Mouse (Mus musculus) left cerebral cortex, adult 18-20 months (tissue): ENCODE data around the gene Ptbp1. TPM values are rescaled to one million over a fixed set of nuclear protein-coding genes. Genes with fewer than 3 reads are reported as not detected.
A peak's percentile ranks its signal among the peaks of the same experiment; 100 is the strongest.
"Not testable (repeated sequence)": the region's sequence is repeated elsewhere in the genome, so short reads cannot be mapped to it uniquely, and the experiment has no call there.

Source experiments
- DNase-seq, 2 experiments: peaks; one replicate each; pipeline ENCODE4 v3.0.0; 2021 to 2022; ENCODE audit warnings: low spot score in 2 of 2, mixed read lengths in 1 of 2
- total RNA-seq, 2 experiments: library from RNA; stranded (reverse); gene quantifications; 2 replicates each; pipeline ENCODE4 v1.2.3; 2021

Gene Ptbp1
- total RNA-seq, 2 experiments from 2014 or later: 54.3 to 62.5 TPM

DNA sequence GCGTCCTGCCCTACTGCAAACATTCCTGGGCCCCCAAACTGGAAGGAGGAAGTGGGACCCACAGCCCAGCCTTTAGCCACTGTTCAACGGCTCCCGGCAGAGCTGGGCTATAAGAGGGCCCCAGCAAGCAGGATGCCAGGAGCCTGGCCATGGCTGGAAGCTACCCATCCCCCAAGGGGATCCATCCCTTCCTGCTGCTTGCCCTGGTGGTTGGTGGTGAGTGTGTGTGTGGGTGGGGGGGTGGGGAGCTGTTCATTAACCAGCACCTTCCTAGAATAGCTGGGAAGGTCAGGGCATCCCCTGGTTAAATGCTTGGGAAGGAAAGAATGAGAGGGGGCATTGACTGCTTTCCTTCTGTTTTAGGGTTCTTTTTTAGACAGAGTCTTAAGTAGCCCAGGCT is 25.3 kb downstream of the Ptbp1 start:
- no peak for DNase-seq

DNA sequence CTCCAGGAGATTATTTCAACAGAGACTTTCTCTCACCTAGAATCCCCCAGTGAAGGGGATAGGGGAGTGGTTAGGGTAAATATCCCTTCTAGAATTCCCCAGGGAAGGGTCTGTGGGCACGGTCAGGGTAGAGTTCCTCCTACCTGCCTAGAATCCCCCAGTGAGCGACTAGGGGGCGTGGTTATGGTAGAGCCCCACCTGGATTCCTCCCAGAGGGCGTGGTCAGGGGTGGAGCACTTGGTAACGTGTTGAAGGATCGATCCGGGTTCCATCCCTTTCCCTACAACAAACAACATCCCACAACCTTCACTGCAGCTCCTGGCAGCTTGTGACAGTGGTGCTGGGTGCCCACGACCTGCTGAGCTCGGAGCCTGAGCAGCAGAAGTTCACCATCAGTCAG is 26.5 kb downstream of the Ptbp1 start:
- no peak for DNase-seq

DNA sequence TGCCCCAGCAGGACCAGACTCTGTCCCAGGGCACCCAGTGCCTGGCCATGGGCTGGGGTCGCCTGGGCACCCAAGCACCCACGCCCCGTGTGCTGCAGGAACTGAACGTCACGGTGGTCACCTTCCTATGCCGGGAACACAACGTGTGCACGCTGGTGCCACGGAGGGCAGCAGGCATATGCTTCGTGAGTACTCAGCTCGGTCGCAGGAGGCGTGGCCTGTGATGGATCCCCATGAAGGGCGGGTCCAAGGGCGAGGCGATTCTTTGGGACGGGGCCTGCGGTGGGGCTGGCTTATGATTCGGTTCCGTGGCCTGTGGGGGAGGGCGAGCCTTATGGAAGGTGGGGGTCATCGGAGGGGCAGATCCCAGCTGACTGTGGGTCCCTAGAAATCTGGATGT is 27.8 kb downstream of the Ptbp1 start:
- no peak for DNase-seq

DNA sequence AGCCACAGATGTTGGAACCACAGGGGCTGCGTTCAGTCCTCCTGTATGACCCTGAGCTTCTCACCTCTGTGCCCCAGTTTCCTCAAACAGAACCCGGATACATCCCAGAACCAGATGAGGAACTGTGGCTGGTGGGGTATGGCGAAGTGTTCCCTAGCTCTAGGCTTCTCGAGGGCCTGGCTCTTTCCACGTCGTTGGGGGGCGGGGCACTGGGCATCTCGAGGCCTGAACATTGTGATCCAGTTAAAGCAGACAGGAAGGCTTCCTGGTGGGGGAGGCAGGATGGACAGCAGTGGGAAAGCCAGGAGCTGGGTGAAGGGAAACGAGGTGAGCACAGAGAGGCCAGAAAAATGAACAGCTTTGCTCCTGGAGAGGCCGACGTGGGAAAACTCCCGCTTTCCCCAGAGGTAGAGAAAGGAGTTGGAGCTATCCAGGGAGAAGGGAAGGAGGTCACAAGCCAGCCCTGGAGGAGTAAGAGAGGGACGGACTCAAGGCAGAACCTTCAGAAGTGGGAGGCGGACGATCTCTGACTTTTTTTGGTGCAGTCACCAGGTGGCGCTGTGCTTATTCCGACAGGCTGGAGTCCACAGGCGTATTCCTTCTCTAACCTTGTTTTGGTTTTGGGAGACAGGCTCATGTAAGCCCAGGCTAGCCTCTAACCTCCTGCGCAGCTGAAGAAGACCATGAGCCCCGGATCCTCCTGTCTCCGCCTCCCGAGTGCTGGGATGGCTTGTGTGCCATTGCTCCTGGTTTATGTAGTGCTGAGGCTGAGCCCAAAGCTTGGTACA is 29.3 kb downstream of the Ptbp1 start:
- peak; percentile 79 to 87 for DNase-seq

DNA sequence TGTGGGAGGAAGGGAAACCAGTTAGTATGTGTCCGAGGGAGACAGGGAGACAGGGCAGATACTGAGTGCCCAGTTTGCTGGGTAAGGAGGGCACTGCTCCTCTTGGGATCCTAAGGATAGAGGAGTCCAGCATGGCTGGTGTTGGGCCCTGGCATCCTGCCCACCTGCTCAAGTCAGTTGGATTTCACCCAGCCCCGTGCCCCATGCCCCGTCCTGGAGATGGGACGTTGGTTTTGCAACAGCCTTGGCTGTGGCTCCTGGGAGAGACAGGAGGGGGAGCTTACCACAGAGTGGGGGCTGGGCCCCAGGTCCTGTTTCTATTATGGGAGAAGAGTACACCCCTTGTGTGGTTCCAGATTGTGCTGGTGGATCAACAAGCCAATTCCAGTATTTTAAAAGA is 30.2 kb downstream of the Ptbp1 start:
- no peak for DNase-seq

DNA sequence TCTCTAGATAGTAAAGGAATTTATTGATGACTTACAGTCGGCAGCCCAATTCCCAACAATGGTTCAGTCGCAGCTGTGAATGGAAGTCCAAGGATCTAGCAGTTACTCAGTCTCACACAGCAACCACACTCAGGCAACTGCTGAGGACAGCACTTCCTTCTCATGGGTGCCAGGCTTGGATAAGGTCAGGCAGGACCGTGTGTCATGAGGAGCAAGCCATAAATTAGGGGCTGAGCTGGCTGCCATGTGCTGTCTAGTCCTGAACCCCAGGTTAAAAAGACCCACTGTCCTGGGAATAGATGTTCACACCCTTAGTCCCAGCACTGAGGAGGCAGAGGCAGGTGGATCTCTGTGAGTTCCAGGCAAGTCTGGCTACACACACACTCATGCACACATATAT is 30.7 kb downstream of the Ptbp1 start:
- DNase-seq: not testable (repeated sequence)

DNA sequence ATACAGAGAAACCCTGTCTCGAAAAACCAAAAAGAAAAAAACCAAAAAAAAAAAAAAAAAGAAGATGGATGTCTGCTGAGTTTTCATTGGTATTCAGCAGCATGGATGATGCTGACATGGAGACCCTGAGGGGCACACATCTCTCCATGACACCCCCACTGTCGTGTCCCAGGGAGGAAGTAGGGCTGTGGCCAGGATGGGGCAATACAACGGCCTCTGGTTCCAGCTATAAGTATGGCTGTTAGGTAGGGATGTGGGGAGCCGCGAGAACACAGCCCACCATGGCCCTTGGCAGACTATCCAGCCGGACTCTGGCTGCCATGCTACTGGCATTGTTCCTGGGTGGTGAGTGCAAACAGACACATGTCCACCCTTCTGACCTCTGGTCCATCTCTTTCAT is 31.8 kb downstream of the Ptbp1 start, which contains the start of gene Elane:
Gene Elane, plus strand, starts transcription at position 194 of the 400 bp plus-strand sequence.
- DNase-seq: no peak

DNA sequence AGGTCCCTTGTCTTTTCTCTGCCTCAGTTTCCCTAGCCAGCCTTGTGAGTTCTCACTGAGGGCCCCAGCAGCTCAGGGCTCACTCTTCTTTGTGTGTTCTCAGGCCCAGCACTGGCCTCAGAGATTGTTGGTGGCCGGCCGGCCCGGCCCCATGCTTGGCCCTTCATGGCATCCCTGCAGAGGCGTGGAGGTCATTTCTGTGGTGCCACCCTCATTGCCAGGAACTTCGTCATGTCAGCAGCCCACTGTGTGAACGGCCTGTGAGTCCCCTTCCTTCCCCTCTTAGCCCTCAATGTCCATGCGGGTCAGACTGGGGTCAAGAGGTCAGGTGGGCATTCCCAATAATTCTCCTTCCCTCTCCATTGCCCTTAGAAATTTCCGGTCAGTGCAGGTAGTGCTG is 32.4 kb downstream of the Ptbp1 start:
- no peak for DNase-seq

DNA sequence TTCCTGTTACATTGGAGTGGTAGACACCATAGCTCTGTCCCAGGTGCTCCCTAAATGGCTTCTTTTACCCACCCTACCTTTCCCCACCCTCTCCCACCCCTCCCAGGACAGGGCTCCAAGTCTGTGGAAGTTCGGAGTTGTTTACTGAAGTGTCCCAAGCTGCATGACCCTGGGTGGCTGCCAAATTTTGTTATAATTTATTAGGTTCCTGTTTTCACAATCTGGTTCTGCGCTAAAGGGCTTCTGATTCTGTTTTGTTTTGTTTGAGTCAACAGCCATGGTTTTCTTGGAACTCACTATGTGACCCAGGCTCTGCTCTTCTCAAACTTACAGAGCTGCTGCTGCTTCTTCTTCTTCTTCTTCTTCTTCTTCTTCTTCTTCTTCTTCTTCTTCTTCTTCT is 35.2 kb downstream of the Ptbp1 start:
- no peak for DNase-seq

DNA sequence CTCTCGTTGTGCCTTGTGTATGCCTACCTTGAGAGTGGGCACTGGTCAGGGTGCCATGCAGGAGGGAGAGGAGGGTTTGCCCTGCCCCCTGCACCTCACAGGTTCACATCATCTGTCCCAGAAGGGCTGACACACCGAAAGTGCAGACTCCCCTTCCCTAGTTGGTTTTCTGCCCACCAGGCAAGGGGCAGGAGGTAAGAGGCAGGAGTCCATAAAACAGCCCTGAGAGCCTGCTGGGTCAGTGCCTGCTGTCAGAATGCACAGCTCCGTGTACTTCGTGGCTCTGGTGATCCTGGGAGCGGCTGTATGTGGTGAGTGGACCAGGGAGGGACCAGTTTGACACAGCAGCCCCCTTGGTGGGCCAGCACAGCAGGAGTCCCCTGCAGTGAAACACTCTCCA is 36.4 kb downstream of the Ptbp1 start, which contains the start of gene Cfd:
Gene Cfd, plus strand, starts transcription at position 184 of the 400 bp plus-strand sequence.
- DNase-seq: no peak

DNA sequence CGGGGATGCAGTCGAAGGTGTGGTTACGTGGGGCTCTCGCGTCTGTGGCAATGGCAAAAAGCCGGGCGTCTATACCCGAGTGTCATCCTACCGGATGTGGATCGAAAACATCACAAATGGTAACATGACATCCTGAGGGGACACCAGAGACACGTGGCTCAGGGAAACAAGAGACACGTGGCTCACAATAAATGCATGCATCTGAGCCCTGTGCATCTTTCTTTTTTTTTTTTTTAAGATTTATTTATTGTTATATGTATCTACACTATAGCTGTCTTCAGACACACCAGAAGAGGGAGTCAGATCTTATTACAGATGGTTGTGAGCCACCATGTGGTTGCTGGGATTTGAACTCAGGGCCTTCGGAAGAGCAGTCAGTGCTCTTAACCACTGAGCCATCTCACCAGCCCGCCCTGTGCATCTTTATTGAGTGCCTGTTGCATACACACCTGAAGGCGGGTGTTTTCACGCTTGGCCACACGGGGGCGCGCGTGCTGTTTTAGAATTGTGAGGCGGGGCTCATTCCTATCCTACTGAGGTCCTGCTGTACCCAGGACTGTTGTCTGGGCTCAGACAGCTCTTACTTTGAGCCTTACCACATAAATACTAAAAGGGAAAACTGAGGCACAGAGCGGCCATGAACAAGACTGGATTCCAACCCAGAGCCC is 38.4 kb downstream of the Ptbp1 start:
- peak; percentile 78 to 85 for DNase-seq

DNA sequence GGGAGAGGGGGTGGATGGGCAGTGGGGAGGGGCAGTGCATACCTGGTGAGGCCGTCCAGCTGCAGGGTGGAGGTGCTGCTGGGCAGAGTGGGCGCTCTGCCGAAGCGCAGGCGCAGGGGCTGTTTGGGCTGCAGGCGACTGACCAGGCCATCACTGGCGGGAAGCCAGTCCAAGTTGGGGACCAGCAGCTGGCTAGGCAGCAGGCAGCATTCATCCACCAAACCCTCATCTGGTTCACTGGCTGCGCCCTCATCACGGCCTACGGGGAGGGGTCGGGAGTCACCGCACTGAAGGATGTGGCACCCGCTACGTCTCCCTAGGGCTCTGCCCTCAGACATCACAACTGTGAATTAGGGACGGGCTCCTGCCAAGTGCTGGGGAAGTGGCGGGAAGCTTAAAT is 42.1 kb downstream of the Ptbp1 start:
- DNase-seq: no peak

DNA sequence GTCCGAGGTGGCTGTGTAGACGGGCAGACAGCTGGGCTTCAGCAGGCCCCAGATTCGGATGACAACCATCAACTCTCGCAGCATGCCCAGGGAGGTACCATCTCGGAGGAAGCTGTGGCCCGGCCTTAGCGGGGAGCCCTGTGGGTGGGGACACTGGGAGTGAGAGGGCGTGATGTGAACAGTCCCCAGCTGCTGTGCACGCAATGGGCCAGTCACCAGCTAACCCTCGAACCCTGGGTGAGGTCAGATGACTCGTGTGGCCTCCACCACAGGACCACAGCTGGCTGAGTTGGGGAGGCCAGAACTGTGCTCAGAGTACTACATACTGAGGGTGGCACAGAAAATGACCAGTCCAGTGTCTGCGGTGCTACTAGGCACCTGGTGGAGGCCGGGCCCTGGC is 42.6 kb downstream of the Ptbp1 start:
- DNase-seq: no peak

DNA sequence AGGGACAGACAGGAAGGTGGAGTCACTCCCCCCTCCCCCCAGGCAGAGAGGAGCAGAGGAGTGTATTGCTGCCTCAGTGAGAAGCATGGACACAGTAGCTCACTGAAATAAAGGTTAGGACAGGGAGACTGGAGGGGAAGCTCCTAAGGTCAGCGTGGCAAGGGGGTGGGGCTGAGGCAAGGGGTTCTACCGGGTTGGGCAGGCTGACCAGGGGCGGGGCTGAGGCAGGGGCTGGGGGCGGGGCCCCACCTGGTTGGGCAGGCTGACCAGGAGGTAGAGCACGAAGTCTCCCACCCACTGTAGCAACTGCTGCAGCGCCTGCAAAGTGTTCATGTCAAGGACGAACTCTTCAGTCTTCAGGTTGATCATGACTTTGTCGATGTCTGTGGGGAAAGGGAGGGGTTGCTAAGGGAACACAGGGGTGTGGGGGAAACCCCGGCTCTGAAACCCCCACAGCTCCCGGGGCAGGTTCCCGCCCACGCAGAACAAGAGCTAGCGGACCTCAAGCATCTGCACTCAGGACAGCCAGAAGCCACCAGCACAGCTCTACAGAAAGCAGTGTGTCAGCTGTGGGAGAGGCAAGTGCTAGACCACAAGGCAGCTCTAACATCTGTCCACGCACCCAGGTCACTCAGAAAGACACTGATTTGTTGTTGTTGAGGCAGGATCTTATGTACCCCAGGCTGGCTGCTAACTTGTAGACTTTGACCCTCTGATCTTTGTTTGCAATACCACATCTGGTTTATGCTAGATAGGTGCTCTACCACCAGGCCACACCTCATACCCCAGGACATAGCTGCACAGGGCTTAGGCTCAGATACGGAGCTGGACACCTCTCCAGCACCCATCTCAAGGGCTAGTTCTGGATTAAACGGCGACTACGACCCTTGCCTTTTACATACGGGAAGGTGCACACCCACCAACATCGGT is 43.4 kb downstream of the Ptbp1 start:
- no peak for DNase-seq

DNA sequence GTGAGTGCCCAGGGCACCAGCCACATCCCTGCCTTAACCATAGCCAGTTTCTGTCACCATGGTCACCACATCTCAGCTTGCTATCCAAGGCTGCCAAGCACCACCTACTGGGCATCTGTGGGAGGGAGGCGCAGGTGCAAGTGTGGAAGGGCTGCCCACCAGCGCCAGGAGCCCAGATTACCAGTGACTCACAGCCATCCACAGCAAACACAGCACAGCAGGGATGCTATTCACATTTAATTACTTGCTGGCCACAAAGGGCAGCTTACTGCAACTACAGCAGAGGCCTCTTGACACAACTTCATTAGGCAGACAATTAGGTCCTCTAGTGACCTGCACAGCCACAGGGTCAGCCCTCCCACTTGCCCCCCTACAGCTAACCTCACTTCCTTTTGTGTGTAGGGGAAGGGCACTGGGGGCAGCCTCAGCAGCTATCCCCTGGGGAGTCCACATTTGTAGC is 46.8 kb downstream of the Ptbp1 start:
- DNase-seq: peak; percentile 82 to 91

DNA sequence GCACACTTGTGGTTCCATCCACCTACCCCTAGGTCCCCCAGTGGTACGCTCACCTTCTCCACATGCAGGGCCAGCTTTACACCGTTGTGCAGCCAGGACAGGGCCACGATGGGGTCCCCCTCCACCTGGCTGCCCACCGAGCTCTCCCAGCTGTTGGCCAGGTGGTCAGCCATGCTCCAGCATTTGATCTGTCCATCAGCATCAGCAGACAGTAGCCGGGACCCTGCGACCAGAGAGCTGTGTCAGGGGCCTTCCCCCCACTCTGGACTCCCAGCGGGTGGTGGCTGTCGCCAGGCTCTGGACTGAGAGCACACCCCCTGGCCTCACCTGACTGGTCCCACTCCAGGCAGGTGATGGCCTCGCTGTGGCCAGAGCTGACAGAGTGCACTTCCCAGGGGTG is 52.5 kb downstream of the Ptbp1 start:
- DNase-seq: no peak

DNA sequence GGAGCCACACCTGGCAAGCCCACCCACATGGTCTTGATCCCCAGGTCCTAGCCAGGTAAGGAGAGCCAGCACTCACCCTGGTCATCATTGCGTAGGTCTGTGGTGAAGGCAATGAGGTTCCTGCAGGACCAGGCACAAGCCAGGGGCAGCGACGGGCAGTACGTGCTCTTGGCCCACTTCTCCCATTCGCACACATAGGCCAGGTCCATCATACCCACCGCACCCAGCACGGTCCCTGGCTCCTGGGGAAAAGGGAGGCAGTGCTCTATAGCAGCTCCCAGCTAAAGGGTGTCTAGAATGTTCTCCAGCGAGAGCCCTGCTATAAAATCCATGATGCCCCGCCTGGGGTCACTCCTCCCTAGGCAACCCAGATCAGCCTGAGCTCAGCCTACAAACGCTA is 53.2 kb downstream of the Ptbp1 start:
- no peak for DNase-seq

DNA sequence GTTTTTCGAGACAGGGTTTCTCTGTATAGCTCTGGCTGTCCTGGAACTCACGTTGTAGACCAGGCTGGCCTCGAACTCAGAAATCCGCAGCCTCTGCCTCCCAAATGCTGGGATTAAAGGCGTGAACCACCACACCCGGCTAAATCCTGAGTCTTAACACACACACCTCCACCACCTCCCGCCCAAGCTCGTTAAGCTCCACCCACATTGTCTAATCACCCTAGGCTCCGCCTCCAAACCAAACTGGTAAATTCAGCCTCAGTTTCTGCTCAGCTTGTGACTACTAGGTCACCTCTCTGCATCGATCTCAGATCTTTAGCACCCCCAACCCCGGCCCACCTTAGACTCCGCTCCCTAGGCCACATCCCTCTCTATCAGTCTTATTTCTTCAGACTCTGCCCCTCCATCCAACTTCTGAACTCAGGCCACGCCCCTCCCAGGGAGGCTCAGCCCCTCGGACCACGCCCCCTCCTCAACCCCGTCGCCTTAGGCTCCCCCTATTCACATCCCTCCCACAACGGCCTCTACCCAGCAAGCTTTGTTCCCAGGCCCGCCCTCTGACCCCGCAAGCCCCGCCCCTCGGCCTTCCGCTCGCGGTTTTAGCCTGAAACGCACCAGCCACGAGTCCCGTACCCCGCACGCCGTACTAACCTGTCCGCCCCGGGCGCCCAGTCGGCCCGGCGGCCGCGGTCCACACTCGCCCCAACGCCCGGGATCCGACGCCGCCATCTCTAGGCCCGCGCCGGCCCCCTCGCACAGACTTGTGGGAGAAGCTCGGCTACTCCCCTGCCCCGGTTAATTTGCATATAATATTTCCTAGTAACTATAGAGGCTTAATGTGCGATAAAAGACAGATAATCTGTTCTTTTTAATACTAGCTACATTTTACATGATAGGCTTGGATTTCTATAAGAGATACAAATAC is 54.2 kb downstream of the Ptbp1 start, which contains the start of gene Med16:
Gene Med16, minus strand, starts transcription at position 757 of the 925 bp plus-strand sequence.
- DNase-seq: peak; percentile 90 to 94

DNA sequence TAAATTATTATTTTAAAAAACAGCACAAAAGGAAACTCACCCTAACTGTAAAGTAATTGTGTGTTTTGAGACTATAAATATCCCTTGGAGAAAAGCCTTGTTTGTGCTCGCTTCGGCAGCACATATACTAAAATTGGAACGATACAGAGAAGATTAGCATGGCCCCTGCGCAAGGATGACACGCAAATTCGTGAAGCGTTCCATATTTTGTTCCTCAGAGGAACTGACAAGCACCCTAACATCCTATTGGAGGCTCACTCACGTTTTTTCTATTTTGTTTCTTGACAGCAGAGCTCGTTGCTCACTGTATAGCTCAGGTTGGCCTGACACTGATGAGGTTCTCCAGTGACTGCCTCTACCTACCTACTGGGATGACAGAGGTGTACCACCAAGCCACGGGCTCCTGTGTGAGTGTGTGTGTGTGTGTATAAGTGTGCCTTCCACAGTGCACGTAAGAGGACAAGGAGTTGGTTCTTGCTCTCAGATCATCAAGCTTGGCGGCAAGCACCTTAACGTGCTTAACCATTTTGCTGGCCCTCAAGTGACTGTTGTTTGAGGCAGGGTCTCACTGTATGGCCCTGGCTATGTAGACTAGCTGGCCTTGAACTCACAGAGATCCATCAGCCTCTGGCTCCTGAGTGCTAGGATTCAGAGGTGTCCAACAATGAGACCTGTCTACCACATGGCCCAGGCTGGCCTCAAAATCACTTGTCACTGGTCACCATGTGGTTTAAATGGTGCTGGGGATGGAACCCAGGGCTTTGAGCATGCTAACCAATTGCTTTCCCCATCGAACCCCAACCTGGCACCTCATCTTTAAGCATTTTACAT is 55.1 kb downstream of the Ptbp1 start:
- no peak for DNase-seq
